Mouse (Mus musculus) liver, embryonic 13.5 days (tissue): ENCODE results near the gene Glb1. TPM values are rescaled to one million over a fixed set of nuclear protein-coding genes. Genes with fewer than 3 reads are reported as not detected.

Source experiments
- ATAC-seq: fragments of 200-750 bp; cut with Nextera tagmentation; 2 replicates; pipeline ENCODE4 v1.8.0; 2017; ENCODE audit warnings: low read depth, mild to moderate bottlenecking, moderate number of reproducible peaks, moderate library complexity
- DNase-seq: peaks from one replicate; pipeline ENCODE4 v3.0.0; 2022
- H3K27ac ChIP-seq: fragments of 300-500 bp; sonication (generic); 2 replicates; pipeline ENCODE4 v1.5.1; 2015; ENCODE audit warnings: moderate library complexity, mild to moderate bottlenecking, inconsistent platforms
- H3K27me3 ChIP-seq: fragments of 300-500 bp; sonication (generic); 2 replicates; pipeline ENCODE4 v1.6.1; 2015; ENCODE audit warnings: mild to moderate bottlenecking, inconsistent platforms
- H3K36me3 ChIP-seq: fragments of 300-500 bp; sonication (generic); 2 replicates; pipeline ENCODE4 v1.6.1; 2015; ENCODE audit warnings: mild to moderate bottlenecking, inconsistent platforms
- H3K4me1 ChIP-seq: fragments of 300-500 bp; sonication (generic); replicated peaks from 2 replicates; pipeline ENCODE4 v1.6.1; 2015; ENCODE audit warnings: inconsistent platforms
- H3K4me2 ChIP-seq: fragments of 300-500 bp; sonication (generic); 2 replicates; pipeline ENCODE4 v1.6.1; 2015; ENCODE audit warnings: inconsistent platforms, mild to moderate bottlenecking, moderate library complexity
- H3K4me3 ChIP-seq: fragments of 300-500 bp; sonication (generic); replicated peaks from 2 replicates; pipeline ENCODE4 v1.5.1; 2015; ENCODE audit warnings: mild to moderate bottlenecking, inconsistent platforms
- H3K9ac ChIP-seq: fragments of 300-500 bp; sonication (generic); 2 replicates; pipeline ENCODE4 v1.6.1; 2015; ENCODE audit warnings: mild to moderate bottlenecking, inconsistent platforms
- H3K9me3 ChIP-seq: fragments of 300-500 bp; sonication (generic); replicated peaks from 2 replicates; pipeline ENCODE4 v1.6.1; 2016; ENCODE audit warnings: inconsistent platforms
- WGBS: fragments of 180-500 bp; shearing (Covaris S2); methylation state at CpG from one replicate; pipeline ENCODE4 v1.1.7; 2015; ENCODE audit not compliant: insufficient replicate concordance; 5-methylcytosine and 5-hydroxymethylcytosine counted together
- polyA plus RNA-seq: library from polyadenylated mRNA; unstranded; fragments of >200 nt; fragmentation: Nextera tagmentation; extraction: Ambion mirVana; gene quantifications from 2 replicates; pipeline ENCODE4 v1.2.1, GENCODE M21; 2015

The Glb1 gene
- polyA plus RNA-seq, 1 experiment from 2014 or later = 13.2 TPM

DNA sequence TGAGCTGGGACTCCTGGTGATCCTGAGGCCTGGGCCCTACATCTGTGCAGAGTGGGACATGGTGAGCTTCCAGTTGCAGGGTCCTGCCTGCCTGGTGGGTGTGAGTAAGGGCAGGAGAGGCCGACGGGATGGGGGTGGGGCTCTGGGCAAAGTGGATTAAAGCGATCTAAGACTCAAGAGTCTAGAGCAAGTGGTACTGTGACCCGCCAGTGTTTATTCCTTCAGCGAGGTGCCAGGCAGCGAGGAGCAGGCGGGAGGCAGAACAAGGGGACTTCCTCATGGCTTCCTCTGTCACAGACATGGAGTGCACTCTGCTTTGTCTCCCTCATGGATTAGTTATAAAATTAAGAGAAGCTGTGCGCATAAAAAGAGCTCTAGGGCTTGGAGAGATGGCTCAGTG, 19.6 kb downstream of the Glb1 start:
- 70% methylated on average over 8 of the region's 8 CpGs for WGBS
- Histone ChIP-seq H3K27ac (no peak overlapping the region), H3K9me3 (peaks cover 1% of the 10 kb centered on the region), H3K36me3 (peaks cover 12% of the 10 kb centered on the region), H3K27me3 (no peaks in the 10 kb centered on the region), H3K9ac (no peak overlapping the region), H3K4me2 (no peak overlapping the region), H3K4me3 (no peak overlapping the region), H3K4me1 (no peaks in the 10 kb centered on the region; the same call in 1 of the 2 replicates)
- no peak for ATAC-seq
- DNase-seq = no peak

DNA sequence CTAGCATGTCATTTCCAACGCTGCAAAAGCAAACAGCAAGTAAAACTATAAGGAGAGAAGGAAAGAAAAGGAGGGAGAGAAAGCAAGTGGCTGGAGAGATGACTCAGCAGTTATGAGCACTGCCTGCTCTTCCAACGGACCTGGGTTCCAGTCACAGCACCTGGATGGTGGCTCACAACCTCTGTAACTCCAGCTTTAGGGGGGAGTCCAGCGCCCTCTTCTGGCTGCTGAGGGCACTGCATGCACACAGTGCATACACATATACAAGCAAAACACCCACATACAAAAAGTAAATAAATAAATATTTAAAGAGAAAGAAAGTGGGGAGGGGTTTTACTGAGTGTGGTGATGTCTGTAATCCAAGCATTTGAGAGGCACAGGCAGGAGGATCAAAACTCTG, 20.2 kb downstream of the Glb1 start:
- DNase-seq (no peak), ATAC-seq (no peak)
- no peak overlapping the region for H3K4me3 ChIP-seq
- no peaks in the 10 kb centered on the region; the same call in 1 of the 2 replicates for H3K4me1 ChIP-seq
- H3K9ac ChIP-seq = no peak overlapping the region
- peaks cover 18% of the 10 kb centered on the region for H3K36me3 ChIP-seq
- WGBS = 66% methylated on average over 3 of the region's 3 CpGs
- no peak overlapping the region for H3K4me2 ChIP-seq
- no peak overlapping the region for H3K27ac ChIP-seq
- H3K9me3 ChIP-seq = peaks cover 6% of the 10 kb centered on the region
- H3K27me3 ChIP-seq = no peaks in the 10 kb centered on the region

DNA sequence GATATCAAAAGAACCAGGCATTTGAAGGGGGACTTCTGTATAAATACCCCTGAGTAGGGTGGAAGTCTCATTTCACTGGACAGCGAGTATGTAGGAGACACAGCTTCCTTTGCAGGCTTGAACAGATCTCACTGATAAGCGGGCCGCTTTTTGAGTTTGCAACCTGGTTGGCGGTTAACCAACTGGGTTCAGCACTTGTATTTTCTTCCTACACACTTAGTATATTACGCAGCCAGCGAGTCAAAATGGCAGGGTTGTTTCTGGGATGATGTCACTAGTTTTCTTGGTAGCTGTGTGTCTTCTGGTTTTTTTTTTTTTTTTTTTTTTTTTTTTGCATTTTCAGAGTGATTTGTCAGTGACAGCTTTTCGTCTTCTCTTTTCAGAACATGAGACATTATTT, 20.9 kb downstream of the Glb1 start:
- H3K9me3 ChIP-seq = peaks cover 6% of the 10 kb centered on the region
- no peaks in the 10 kb centered on the region for H3K27me3 ChIP-seq
- H3K4me2 ChIP-seq = no peak overlapping the region
- H3K27ac ChIP-seq = no peak overlapping the region
- WGBS = 68% methylated on average over 7 of the region's 7 CpGs
- DNase-seq (no peak), ATAC-seq (no peak)
- H3K9ac ChIP-seq = no peak overlapping the region
- no peaks in the 10 kb centered on the region for H3K4me1 ChIP-seq
- peaks cover 19% of the 10 kb centered on the region for H3K36me3 ChIP-seq
- H3K4me3 ChIP-seq = no peak overlapping the region

DNA sequence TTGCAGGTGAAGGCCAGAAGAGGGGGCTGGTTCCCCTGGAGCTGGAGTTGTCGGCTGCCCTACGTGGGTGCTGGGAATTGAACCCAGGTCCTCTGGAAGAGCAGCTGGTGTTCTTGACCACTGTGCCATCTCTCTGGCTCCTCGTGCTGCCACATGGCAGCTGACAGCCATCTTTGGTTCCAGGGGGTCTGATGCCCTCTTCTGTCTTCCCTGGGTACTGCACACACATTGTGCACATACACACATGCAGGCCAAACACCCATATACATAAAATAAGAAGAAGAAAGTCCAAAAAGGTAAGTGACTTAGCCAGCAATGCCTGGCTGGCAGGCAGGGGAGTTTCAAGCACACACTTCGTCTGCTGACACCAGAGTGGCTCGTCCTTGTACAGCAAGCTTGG, 24.7 kb downstream of the Glb1 start:
- no peak overlapping the region for H3K27ac ChIP-seq
- no peak for DNase-seq
- H3K9ac ChIP-seq = no peak overlapping the region
- ATAC-seq = no peak
- 83% methylated on average over 5 of the region's 5 CpGs for WGBS
- peaks cover 6% of the 10 kb centered on the region for H3K9me3 ChIP-seq
- no peaks in the 10 kb centered on the region for H3K27me3 ChIP-seq
- H3K4me3 ChIP-seq = no peak overlapping the region
- H3K36me3 ChIP-seq = peaks cover 14% of the 10 kb centered on the region
- H3K4me1 ChIP-seq = peaks cover 13% of the 10 kb centered on the region
- H3K4me2 ChIP-seq = no peak overlapping the region

DNA sequence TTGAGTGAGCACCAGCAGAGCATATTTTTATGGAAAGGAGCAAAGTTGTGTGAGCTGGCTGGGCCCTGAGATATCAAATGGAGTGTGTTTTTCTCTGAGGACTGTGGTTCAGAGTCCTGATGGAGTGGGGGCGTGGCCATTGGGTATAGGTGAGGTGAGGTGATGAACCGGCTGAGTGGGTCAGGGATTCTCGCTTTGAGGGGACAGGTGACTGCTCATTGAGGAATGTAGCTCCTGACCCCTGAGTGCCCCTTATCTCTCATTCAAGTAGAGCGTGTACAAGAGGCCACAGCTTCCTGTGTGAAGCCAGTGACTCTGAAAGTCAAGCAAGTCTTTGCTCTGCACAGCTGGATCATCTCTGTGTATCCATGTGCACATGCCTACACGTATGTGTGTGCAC, 25.3 kb downstream of the Glb1 start:
- H3K36me3 ChIP-seq = peaks cover 12% of the 10 kb centered on the region
- WGBS = 62% methylated on average over 5 of the region's 5 CpGs
- H3K4me2 ChIP-seq = no peak overlapping the region
- no peak overlapping the region for H3K4me3 ChIP-seq
- H3K9ac ChIP-seq = no peak overlapping the region
- peaks cover 6% of the 10 kb centered on the region for H3K9me3 ChIP-seq
- H3K27me3 ChIP-seq = no peaks in the 10 kb centered on the region
- DNase-seq (no peak), ATAC-seq (no peak)
- H3K4me1 ChIP-seq = peaks cover 13% of the 10 kb centered on the region
- H3K27ac ChIP-seq = no peak overlapping the region

DNA sequence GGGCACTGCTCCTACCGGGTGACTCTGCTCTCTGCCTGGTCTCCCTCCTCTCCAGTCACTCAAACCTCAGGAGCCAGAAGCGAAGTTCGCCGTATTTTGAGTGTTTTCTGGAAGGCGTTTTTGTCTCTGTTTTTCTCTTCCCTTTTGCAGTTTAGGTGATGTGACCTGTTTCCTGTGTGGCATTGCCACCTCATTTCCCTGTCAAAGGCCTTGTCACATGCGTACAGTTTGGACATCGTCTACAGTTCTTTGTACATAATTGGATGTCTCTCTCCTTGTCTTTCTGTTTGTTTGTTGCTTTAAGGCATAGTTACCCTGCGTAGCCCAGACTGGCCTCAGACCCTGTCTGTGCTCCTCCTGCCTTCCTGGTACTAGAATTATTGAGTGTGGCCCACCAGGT, 26.5 kb downstream of the Glb1 start:
- WGBS = 74% methylated on average over 8 of the region's 8 CpGs

DNA sequence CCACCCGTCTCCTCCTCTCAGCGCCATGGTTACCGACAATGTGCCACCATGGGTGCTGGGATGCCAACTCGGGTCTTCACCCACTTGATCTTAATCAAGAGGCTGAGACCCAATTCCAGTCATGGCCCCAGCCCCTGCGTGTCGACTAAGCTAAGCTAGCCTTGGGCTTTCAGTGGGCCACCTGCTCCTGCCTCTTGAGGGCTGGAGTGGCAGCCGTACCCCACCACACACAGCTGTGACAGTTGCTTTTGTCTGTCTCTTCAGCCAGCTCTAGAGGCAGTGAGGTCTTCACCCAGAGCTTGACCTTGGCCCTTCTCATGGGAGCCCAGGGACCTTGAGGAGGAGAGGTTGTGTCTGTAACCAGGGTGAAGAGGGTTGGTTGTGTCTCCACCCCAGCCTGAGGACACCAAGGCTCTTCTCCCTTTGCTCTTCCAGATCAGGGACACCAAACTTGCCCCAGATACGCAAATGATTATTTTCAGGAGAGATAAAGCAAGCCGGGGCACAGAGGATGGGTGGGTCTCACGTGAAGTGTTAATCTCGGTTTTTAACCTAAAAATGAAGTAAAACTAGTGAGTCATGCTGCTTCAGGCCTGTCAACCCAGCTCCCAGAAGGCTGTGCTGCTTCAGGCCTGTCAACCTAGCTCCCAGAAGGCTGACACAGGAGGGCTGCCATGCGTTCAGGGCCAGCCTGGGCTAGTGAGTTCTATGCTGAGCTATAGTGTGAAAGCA, 27.4 kb downstream of the Glb1 start:
- no peak overlapping the region for H3K4me3 ChIP-seq
- ATAC-seq = peak; percentile 60
- peaks cover 13% of the 10 kb centered on the region for H3K4me1 ChIP-seq
- H3K9ac ChIP-seq = no peak overlapping the region
- DNase-seq = peak; percentile 38
- H3K27ac ChIP-seq = no peak overlapping the region
- no peaks in the 10 kb centered on the region for H3K27me3 ChIP-seq
- H3K9me3 ChIP-seq = peaks cover 6% of the 10 kb centered on the region
- H3K4me2 ChIP-seq = no peak overlapping the region
- H3K36me3 ChIP-seq = peaks cover 12% of the 10 kb centered on the region
- 56% methylated on average over 12 of the region's 12 CpGs for WGBS

More for the DNA sequence above, 26.5 kb downstream of the Glb1 start:
- Histone ChIP-seq H3K4me3 (no peak overlapping the region), H3K27ac (no peak overlapping the region), H3K4me1 (peaks cover 13% of the 10 kb centered on the region), H3K4me2 (no peak overlapping the region), H3K27me3 (no peaks in the 10 kb centered on the region), H3K36me3 (peaks cover 12% of the 10 kb centered on the region), H3K9ac (no peak overlapping the region), H3K9me3 (peaks cover 6% of the 10 kb centered on the region)
- ATAC-seq = no peak
- DNase-seq = no peak

DNA sequence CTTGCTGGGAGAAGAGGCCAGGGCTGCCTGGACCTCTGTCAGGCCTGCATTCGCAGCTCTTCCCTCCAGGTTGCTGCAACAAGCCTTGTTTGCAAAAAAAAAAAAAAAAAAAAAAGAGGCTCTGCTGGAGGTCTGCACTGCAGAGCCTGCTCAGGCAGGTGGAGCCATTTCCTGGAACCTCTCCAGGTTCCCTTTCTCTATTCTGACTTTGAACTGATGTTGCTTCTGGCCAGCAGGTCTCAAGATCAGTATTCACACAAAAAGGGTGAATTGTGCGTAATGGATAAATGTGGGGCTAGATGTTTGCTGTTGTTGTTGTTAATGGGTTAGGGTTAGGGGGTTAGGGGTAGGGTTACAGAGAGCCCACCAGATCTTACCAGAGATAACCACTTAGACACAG, 34.8 kb downstream of the Glb1 start:
- DNase-seq = no peak
- no peak overlapping the region for H3K4me2 ChIP-seq
- no peak overlapping the region for H3K27ac ChIP-seq
- no peak overlapping the region for H3K4me3 ChIP-seq
- no peaks in the 10 kb centered on the region for H3K9me3 ChIP-seq
- ATAC-seq = no peak
- 70% methylated on average over 2 of the region's 2 CpGs for WGBS
- H3K36me3 ChIP-seq = 0 out of 2 replicates have a peak, but pooled peaks cover 5% of the 10 kb centered on the region
- no peaks in the 10 kb centered on the region for H3K27me3 ChIP-seq
- no peak overlapping the region for H3K9ac ChIP-seq
- H3K4me1 ChIP-seq = no peaks in the 10 kb centered on the region

DNA sequence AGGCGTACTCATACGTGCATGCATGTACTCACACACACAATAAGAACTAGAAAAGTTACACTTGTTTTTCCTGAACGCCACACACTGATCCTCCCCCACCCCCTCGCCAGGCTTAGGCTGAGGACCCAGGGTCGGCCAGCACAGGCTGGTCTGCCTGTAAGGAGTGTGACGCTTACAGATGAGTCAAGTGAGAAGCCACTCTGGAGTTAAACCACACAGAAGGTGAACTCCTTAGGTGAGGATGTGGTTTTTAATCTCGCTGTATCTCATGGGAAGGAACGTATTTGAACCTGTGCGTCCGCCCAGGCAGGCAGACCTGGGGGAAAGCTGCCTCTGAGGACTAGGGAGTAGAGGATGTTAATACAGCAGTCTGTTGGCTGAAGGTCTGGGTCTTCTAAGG, 39.7 kb downstream of the Glb1 start:
- H3K36me3 ChIP-seq = 0 out of 2 replicates have a peak, but pooled peaks cover 2% of the 10 kb centered on the region
- H3K4me2 ChIP-seq = no peak overlapping the region
- WGBS = 72% methylated on average over 10 of the region's 10 CpGs
- H3K4me3 ChIP-seq = no peak overlapping the region
- no peak overlapping the region for H3K27ac ChIP-seq
- H3K9me3 ChIP-seq = no peaks in the 10 kb centered on the region
- H3K4me1 ChIP-seq = no peaks in the 10 kb centered on the region
- H3K27me3 ChIP-seq = no peaks in the 10 kb centered on the region
- ATAC-seq (no peak), DNase-seq (no peak)
- no peak overlapping the region for H3K9ac ChIP-seq

DNA sequence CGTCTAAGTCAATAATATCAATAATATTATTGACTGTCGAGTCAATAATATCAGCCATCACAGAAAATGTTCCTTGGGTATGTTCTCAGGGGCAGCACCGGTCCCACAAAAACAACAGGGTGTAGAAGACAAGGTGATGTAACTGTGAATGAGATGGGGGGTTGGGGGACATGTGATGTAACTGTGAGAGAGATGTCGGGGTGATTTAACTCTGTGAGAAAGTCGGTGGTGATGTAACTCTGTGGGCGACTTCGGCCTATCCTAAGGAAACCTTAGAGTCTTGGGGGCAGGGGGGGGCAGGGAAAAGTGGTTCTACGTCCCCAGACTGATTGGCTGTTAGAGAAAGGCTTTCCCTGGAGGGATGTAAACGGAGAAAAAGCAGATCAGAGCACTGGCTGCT, 41.3 kb downstream of the Glb1 start:
- H3K27me3 ChIP-seq = no peaks in the 10 kb centered on the region
- no peak overlapping the region for H3K4me3 ChIP-seq
- no peaks in the 10 kb centered on the region for H3K4me1 ChIP-seq

DNA sequence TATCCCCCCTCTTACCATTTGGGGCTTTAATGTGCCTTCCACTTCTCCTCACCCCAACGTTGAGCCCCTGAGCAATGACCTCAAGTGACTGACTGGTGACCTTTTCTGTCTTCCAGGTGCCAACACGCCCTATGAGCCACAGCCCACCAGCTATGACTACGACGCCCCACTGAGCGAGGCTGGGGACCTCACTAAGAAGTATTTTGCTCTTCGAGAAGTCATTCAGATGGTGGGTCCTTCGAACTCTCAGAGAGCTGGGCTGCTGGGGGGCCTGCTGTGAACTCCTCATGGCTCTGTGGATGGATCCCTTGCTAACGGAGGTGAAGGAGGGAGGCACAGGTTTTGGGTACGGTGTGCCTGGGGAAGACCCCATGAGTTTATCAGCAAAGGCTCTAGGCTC, 42.0 kb downstream of the Glb1 start:
- 80% methylated on average over 9 of the region's 9 CpGs for WGBS
- Histone ChIP-seq H3K4me3 (no peak overlapping the region), H3K27ac (no peak overlapping the region), H3K4me2 (no peak overlapping the region), H3K36me3 (0 out of 2 replicates have a peak, but pooled peaks cover 2% of the 10 kb centered on the region), H3K9me3 (no peaks in the 10 kb centered on the region), H3K27me3 (no peaks in the 10 kb centered on the region), H3K9ac (no peak overlapping the region), H3K4me1 (no peaks in the 10 kb centered on the region)
- DNase-seq (no peak), ATAC-seq (no peak)

More for the DNA sequence above, 41.3 kb downstream of the Glb1 start:
- 76% methylated on average over 9 of the region's 9 CpGs for WGBS
- Histone ChIP-seq H3K4me2 (no peak overlapping the region), H3K27ac (no peak overlapping the region), H3K9ac (no peak overlapping the region), H3K9me3 (no peaks in the 10 kb centered on the region), H3K36me3 (0 out of 2 replicates have a peak, but pooled peaks cover 2% of the 10 kb centered on the region)
- ATAC-seq (no peak), DNase-seq (no peak)

DNA sequence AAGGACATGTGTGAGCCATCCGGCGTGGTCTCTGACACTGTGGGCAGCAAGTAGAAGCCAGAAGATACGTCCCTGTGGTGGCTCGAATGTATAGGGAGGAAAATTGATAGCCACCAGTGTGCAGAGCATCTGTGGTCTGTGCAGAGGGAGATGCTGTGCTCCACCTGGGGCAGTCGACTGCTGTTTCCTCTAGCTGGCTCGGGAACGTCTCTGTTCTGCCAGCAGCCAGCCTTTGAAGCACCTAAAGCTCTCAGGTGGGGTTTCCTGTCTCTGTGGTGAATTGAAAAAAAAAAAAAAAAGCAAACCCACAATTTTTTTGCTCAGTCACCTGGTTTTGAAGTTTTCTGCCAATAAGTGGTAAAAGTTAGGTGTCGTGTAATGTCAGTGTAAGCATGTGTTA, 42.5 kb downstream of the Glb1 start:
- no peak for ATAC-seq
- Histone ChIP-seq H3K4me2 (no peak overlapping the region), H3K27ac (no peak overlapping the region), H3K9ac (no peak overlapping the region), H3K36me3 (no peaks in the 10 kb centered on the region), H3K27me3 (no peaks in the 10 kb centered on the region), H3K4me3 (no peak overlapping the region), H3K9me3 (no peaks in the 10 kb centered on the region), H3K4me1 (no peaks in the 10 kb centered on the region)
- DNase-seq = no peak
- 78% methylated on average over 8 of the region's 8 CpGs for WGBS
